Mouse (Mus musculus) induced T-regulatory cell, adult 2 months (primary cell): ENCODE measurements at regions not wholly inside any gene's neighbourhood (a gene's known extent, or its start where the extent isn't known, plus 50 kb on each side); places are given as distances from the start of the nearest gene placed in this dataset.
A peak's percentile ranks its signal among the peaks of the same experiment; 100 is the strongest.

Source experiments
- DNase-seq: peaks from one replicate; pipeline ENCODE4 v3.0.0-alpha.2; 2012; ENCODE audit warnings: low read depth

DNA sequence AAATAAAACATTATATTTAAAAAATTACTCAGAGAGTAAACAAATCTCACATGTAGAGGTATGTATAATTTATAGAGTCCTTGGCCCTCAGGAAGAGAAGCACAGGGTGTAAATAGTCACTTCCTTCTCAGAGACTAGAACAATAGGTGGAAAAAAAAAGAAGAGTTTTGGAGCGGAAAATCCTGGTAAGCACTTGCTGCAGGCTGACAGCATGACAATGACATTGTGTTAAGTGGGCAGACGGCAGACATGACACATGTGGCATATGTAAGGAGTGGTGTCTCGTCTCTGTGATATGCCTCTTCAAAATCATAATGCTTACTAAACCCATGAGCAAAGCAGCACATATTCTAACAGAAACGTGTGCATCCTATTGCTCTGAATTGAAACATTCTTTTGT lies 1126.7 kb downstream of the Car8 start:
- peak; percentile 26 for DNase-seq

DNA sequence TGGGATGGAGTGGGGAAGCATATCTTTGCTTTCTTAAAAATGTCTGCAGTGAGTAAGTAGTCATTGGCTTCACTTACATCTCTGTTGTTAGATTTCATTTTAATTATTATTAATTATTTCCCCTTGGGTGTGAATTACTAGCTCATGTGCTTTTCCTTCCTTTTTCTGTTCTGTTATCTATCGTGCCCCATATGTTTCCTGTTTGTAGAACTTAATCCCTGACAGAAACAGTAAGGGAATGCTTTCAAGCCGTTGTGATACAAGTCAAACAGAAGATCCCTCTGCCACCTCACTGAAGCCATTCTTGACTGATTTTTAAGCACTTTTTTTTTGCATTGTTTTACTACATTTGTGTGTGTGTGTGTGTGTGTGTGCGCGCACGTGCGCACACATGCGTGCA lies 1145.9 kb downstream of the Car8 start:
- DNase-seq, result no peak

- DNase-seq, result no peak
Observed at GRCm38 (mm10) chr4:7091201-7091814, 1147.5 kb downstream of the Car8 start.
